Mouse (Mus musculus) forebrain, embryonic 16.5 days (tissue): ENCODE measurements at regions not wholly inside any gene's neighbourhood (a gene's known extent, or its start where the extent isn't known, plus 50 kb on each side); places are given as distances from the start of the nearest gene placed in this dataset.

Source experiments
- ATAC-seq: fragments of 200-750 bp; cut with Nextera tagmentation; 2 replicates; pipeline ENCODE4 v1.8.0; 2017; ENCODE audit warnings: mild to moderate bottlenecking, moderate library complexity
- H3K27ac ChIP-seq: fragments of 300-500 bp; sonication (generic); 2 replicates; pipeline ENCODE4 v1.5.1; 2014; ENCODE audit warnings: low read length, control low read depth
- H3K27me3 ChIP-seq: fragments of 300-500 bp; sonication (generic); replicated peaks from 2 replicates; pipeline ENCODE4 v1.6.1; 2014; ENCODE audit warnings: low read length; ENCODE audit not compliant: control insufficient read depth, insufficient read depth
- H3K36me3 ChIP-seq: fragments of 300-500 bp; sonication (generic); 2 replicates; pipeline ENCODE4 v1.6.1; 2014; ENCODE audit not compliant: control insufficient read depth, insufficient read depth
- H3K4me1 ChIP-seq: fragments of 300-500 bp; sonication (generic); replicated peaks from 2 replicates; pipeline ENCODE4 v1.6.1; 2014; ENCODE audit warnings: low read length; ENCODE audit not compliant: control insufficient read depth, insufficient read depth
- H3K4me2 ChIP-seq: fragments of 300-500 bp; sonication (generic); 2 replicates; pipeline ENCODE4 v1.6.1; 2014; ENCODE audit warnings: mild to moderate bottlenecking, low read length, control low read depth
- H3K4me3 ChIP-seq: fragments of 300-500 bp; sonication (generic); replicated peaks from 2 replicates; pipeline ENCODE4 v1.5.1; 2014; ENCODE audit warnings: mild to moderate bottlenecking, low read length, control low read depth
- H3K9ac ChIP-seq: fragments of 300-500 bp; sonication (generic); replicated peaks from 2 replicates; pipeline ENCODE4 v1.6.1; 2014; ENCODE audit warnings: low read depth, low read length, control low read depth
- H3K9me3 ChIP-seq: fragments of 300-500 bp; sonication (generic); 2 replicates; pipeline ENCODE4 v1.6.1; 2016; ENCODE audit warnings: low read length; ENCODE audit not compliant: control insufficient read depth
- WGBS: fragments of 180-500 bp; shearing (Covaris S2); extraction: QIAGEN DNeasy Blood & Tissue Kit; methylation state at CpG from one replicate; pipeline ENCODE4 v1.1.7; 2014; 5-methylcytosine and 5-hydroxymethylcytosine counted together

DNA sequence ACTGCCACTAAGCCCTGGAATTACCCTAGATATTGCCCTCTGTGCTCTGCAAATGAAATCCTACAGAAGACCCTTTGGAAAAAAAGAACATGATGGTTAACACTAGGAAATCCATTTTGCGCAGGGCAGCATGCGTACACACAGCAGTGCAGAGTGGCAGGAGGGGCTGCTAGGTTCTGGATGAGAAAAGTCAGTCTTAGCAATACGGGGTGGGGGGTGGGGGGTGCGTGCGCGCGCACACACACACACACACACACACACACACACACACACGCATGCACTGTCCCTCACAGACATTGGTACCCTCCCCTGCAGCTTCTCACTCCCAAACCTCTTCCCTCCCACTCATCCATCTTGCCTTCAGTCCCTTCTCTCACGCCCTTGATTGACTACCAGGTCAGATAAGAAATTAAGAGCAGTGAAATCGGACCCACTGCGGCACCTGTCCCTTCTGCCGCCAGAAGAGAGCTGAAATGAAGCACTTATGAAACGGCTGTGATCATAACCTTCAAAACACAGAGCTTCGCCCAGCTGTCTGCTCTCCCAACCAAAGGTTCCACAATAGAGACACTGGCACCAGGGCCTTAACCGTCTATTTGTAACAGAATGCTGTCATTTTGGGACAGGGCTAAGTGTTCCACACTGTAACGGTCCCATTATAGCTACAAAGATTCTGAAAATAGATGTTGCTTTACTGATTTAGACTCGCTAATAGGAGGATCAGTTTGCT, 209.3 kb upstream of the Pitx2 start:
- Histone ChIP-seq H3K4me1 (no peaks in the 10 kb centered on the region), H3K4me3 (no peak overlapping the region), H3K27me3 (no peaks in the 10 kb centered on the region), H3K4me2 (no peak overlapping the region), H3K9ac (no peak overlapping the region), H3K9me3 (no peaks in the 10 kb centered on the region), H3K27ac (no peak overlapping the region), H3K36me3 (no peaks in the 10 kb centered on the region)
- WGBS: 80% methylated on average over 15 of the region's 17 CpGs
- ATAC-seq: peak; percentile 23; the same call in 1 of the 2 replicates

DNA sequence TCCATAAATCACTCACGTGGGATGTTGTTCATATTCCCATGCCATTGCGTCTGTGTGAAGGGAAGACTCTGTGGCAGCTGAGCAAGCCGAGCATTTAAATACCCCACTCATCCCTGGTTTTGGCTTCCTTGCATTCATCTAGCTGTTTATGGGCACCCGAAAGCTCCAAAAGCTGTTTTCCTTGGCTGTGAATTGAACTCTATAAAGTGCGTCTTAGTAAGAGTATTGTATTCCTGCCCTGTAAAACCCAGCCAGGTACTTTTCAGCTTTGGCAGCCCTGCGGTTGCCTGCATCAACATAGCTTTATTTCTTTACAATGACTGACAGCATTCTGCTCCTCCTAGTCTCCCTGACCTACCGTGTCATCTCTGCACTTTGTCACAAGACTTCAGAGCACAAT, 196.8 kb upstream of the Pitx2 start:
- Histone ChIP-seq H3K9me3 (no peaks in the 10 kb centered on the region), H3K27me3 (no peaks in the 10 kb centered on the region), H3K4me2 (no peak overlapping the region), H3K36me3 (no peaks in the 10 kb centered on the region), H3K9ac (no peak overlapping the region), H3K27ac (no peak overlapping the region), H3K4me3 (no peak overlapping the region), H3K4me1 (no peaks in the 10 kb centered on the region)
- WGBS: 51% methylated on average over 7 of the region's 7 CpGs
- ATAC-seq: no peak

- Histone ChIP-seq H3K4me1 (no peaks in the 10 kb centered on the region), H3K27me3 (no peaks in the 10 kb centered on the region), H3K9ac (no peak overlapping the region), H3K27ac (no peak overlapping the region), H3K36me3 (no peaks in the 10 kb centered on the region), H3K4me2 (no peak overlapping the region), H3K9me3 (no peaks in the 10 kb centered on the region), H3K4me3 (no peak overlapping the region)
- WGBS: 94% methylated on average over 8 of the region's 8 CpGs
- no peak for ATAC-seq
These were observed 195.6 kb upstream of the Pitx2 start for GRCm38 (mm10) chr3:129004085-129004484.

DNA sequence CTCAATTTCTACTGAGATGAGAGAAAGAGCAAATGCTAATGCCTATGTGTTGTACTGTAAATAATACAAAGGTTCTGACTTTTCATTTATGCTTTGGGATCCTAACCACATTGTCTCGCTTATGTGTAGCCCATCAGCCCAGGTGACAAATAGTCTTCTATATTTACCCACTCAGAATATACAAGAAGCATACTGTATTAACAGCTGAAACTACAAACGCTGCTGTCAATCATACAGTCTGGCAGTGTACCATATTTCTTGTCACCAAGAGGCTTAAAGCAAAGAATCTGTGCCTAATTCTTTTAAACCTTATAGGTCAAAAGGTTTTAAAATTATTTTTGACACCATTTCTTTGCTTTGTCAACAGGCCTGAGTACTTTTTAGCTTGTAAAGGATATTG, 160.8 kb upstream of the Pitx2 start:
- H3K36me3 ChIP-seq: no peaks in the 10 kb centered on the region
- no peaks in the 10 kb centered on the region for H3K9me3 ChIP-seq
- H3K9ac ChIP-seq: no peak overlapping the region
- no peak overlapping the region for H3K4me3 ChIP-seq
- H3K4me2 ChIP-seq: no peak overlapping the region
- no peak for ATAC-seq
- H3K27me3 ChIP-seq: no peaks in the 10 kb centered on the region
- WGBS: 85% methylated on average over 2 of the region's 2 CpGs
- H3K27ac ChIP-seq: no peak overlapping the region
- no peaks in the 10 kb centered on the region for H3K4me1 ChIP-seq

GRCm38 (mm10) chr3:129044834-129045233, 154.8 kb upstream of the Pitx2 start:
- no peaks in the 10 kb centered on the region for H3K4me1 ChIP-seq
- H3K4me3 ChIP-seq: no peak overlapping the region
- no peaks in the 10 kb centered on the region for H3K9me3 ChIP-seq
- H3K27me3 ChIP-seq: no peaks in the 10 kb centered on the region
- H3K36me3 ChIP-seq: no peaks in the 10 kb centered on the region
- WGBS: 84% methylated on average over 5 of the region's 5 CpGs
- no peak for ATAC-seq
- H3K27ac ChIP-seq: no peak overlapping the region
- no peak overlapping the region for H3K9ac ChIP-seq
- H3K4me2 ChIP-seq: no peak overlapping the region

GRCm38 (mm10) chr3:129049899-129050597, 149.6 kb upstream of the Pitx2 start:
- Histone ChIP-seq H3K9ac (no peak overlapping the region), H3K27me3 (no peaks in the 10 kb centered on the region), H3K27ac (no peak overlapping the region), H3K4me3 (no peak overlapping the region), H3K4me1 (no peaks in the 10 kb centered on the region), H3K4me2 (no peak overlapping the region), H3K36me3 (no peaks in the 10 kb centered on the region), H3K9me3 (no peaks in the 10 kb centered on the region)
- 98% methylated on average over 3 of the region's 3 CpGs for WGBS
- ATAC-seq: no peak

- peak; percentile 65 for ATAC-seq
- WGBS: 3% methylated on average over 19 of the region's 19 CpGs
- Histone ChIP-seq H3K9ac (0 out of 2 replicates have a peak overlapping the region, but pooled peaks have one; percentile 23), H3K27me3 (no peaks in the 10 kb centered on the region; the same call in 1 of the 2 replicates), H3K9me3 (no peaks in the 10 kb centered on the region), H3K4me1 (peaks cover 21% of the 10 kb centered on the region), H3K27ac (no peak overlapping the region), H3K4me3 (peak overlapping the region; percentile 26), H3K36me3 (no peaks in the 10 kb centered on the region), H3K4me2 (peak overlapping the region; percentile 57)
These were observed 134.0 kb upstream of the Pitx2 start for GRCm38 (mm10) chr3:129065457-129066364.

GRCm38 (mm10) chr3:129069676-129070075, 130.0 kb upstream of the Pitx2 start:
- Histone ChIP-seq H3K27ac (no peak overlapping the region), H3K9me3 (no peaks in the 10 kb centered on the region), H3K9ac (no peak overlapping the region), H3K4me2 (no peak overlapping the region), H3K27me3 (no peaks in the 10 kb centered on the region; the same call in 1 of the 2 replicates), H3K4me3 (no peak overlapping the region), H3K36me3 (no peaks in the 10 kb centered on the region), H3K4me1 (peaks cover 31% of the 10 kb centered on the region)
- ATAC-seq: no peak
- WGBS: 73% methylated on average over 8 of the region's 8 CpGs

GRCm38 (mm10) chr3:129070521-129070933, 129.2 kb upstream of the Pitx2 start:
- Histone ChIP-seq H3K27me3 (no peaks in the 10 kb centered on the region; the same call in 1 of the 2 replicates), H3K4me1 (peaks cover 27% of the 10 kb centered on the region), H3K36me3 (no peaks in the 10 kb centered on the region), H3K27ac (no peak overlapping the region), H3K4me2 (peak overlapping the region; percentile 31), H3K9ac (no peak overlapping the region), H3K9me3 (no peaks in the 10 kb centered on the region), H3K4me3 (no peak overlapping the region)
- WGBS: 2% methylated on average over 3 of the region's 3 CpGs
- ATAC-seq: peak; percentile 47
